Mouse (Mus musculus): Measurements from ENCODE around the gene Adprm. TPM values are rescaled to one million over a fixed set of nuclear protein-coding genes. Genes with fewer than 3 reads are reported as not detected.
A peak's percentile ranks its signal among the peaks of the same experiment; 100 is the strongest.
"Not testable (repeated sequence)": the region's sequence is repeated elsewhere in the genome, so short reads cannot be mapped to it uniquely, and the experiment has no call there.

The Adprm gene
- total RNA-seq (2021), result 1 to 10 TPM; 6.8 to 9.9 TPM
- long read RNA-seq, experiment 1, partial matches to known transcripts, result 0 of 6 reads
- long read RNA-seq, experiment 1, other reads (novel, unspliced or antisense), result 2 of 6 reads
- long read RNA-seq, experiment 2, partial matches to known transcripts, result 1 of 8 reads
- long read RNA-seq, experiment 2, other reads (novel, unspliced or antisense), result 6 of 8 reads

DNA sequence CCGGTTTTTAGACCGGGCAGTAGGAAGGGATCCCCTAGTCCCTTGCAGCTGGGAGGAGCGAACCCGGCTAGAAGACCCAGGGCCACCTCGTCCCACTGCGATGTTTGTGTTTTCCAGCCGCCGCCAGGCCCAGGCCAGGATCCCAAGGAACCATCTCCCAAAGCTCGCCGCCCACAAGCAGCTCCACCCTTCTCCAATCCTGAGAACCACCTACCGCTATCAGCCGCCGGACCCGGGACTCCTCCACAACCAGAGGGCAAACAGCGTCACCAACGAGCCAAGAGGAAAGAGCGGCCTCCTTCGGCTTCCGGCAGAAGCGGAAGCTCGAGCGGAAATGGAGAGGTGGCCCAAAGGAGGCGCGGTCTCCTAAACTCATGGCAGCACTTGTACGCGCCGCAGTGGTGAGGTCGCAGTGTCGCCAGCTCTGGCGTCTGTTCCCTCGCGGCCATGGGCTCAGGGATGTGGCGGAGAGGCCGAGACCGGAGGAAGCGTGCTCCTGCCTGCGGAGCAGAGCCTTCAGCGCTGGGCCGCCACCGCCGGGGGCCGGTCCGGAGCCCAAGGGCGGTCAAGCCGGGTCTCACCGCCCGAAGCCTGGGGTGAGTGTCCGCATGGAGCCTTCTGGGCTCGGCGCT lies at the start of gene Adprm, which contains the start of gene Sco1:
Gene Adprm, minus strand, starts transcription at position 274 of the 632 bp plus-strand sequence.
Gene Sco1, plus strand, starts transcription at position 350 of the 632 bp plus-strand sequence.
- TF ChIP-seq CTCF (IDR thresholded peaks at IDR 0.05), result peak; percentile 46
- Histone ChIP-seq H3K27ac (peak within 1 kb of the TSS; percentile 97), H3K4me3 (peak within 1 kb of the TSS; percentile 93)
- DNase-seq, result peak; percentile 92
- intact Hi-C loops (cut with DNase I), result loop anchor here (1.0 kb wide), 1 partner anchor 27 kb away; the partner anchor contains the start of gene Tmem220

- H3K4me3 ChIP-seq, result no peak overlapping the region
- H3K27ac ChIP-seq, result no peak overlapping the region
- no peak for DNase-seq
- intact Hi-C loops (cut with DNase I), result loop anchor here (5.0 kb wide), 1 partner anchor 79 kb away; no protein-coding TSS in a partner anchor
- peak; percentile 83 for TF ChIP-seq CTCF (IDR thresholded peaks at IDR 0.05)
Observed at GRCm38 (mm10) chr11:67101713-67102112, 49.3 kb upstream of the Adprm start.

DNA sequence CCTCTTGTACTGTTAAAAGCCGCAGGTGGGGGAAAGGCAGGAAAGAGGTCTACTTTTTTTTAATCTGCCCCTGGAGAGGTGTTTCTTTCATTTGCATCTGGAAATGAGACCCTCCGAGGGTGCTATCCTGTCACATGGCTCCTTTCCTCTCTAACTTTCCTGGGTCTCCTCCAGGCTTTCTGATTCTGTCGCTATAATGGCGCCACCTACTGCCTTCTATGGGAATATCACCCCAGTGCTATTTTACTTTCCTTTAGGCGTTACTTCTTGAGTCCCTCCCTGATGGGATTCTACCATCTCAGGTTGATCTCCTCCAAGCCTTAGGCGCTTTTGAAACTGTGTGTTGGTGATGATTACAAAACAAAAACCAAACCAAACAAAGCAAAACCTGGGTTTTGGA lies 47.8 kb upstream of the Adprm start:
- Histone ChIP-seq H3K4me3 (no peak overlapping the region), H3K27ac (no peak overlapping the region)
- intact Hi-C loops (cut with DNase I), result loop anchor here (5.0 kb wide), 1 partner anchor 78 kb away; no protein-coding TSS in a partner anchor
- TF ChIP-seq CTCF (IDR thresholded peaks at IDR 0.05), result peak; percentile 78
- DNase-seq, result peak; percentile 35

DNA sequence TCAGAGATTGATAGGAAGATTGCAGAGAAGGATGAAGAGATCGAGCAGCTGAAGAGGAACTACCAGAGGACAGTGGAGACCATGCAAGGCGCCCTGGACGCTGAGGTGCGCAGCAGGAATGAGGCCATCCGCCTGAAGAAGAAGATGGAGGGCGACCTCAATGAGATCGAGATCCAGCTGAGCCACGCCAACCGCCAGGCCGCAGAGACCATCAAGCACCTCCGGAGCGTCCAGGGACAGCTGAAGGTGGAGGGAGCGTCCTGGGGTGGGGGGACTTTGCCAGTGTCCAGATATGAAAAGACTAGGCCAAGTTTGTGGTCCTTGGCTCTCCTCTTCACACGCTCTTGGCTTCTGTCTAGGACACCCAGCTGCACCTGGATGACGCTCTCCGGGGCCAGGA lies 46.8 kb upstream of the Adprm start:
- Histone ChIP-seq H3K27ac (no peak overlapping the region), H3K4me3 (no peak overlapping the region)
- peak; percentile 22 for DNase-seq
- intact Hi-C loops (cut with DNase I), result no loop called here
- TF ChIP-seq CTCF (IDR thresholded peaks at IDR 0.05), result no peak

DNA sequence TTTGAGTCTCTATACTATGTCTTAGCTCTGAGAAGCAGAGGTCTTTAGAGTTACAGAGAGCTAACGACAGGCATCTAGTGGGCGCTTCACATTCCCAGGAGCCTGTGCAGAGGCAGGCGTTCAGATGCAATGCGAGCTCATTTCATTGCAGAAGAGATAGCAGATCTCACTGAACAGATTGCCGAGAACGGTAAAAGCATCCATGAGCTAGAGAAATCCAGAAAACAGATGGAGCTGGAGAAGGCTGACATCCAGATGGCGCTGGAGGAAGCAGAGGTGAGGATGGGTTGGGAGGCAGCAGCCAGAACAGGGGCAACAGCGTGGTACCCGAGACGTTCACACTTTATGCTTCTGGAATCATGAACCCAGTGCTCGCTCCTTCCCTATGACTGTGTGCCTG lies 46.0 kb upstream of the Adprm start:
- Histone ChIP-seq H3K27ac (no peak overlapping the region), H3K4me3 (no peak overlapping the region)
- no peak for TF ChIP-seq CTCF (IDR thresholded peaks at IDR 0.05)
- no peak for DNase-seq
- intact Hi-C loops (cut with DNase I), result no loop called here

GRCm38 (mm10) chr11:67097709-67098108 lies 45.3 kb upstream of the Adprm start:
- intact Hi-C loops (cut with DNase I), result no loop called here
- no peak overlapping the region for H3K27ac ChIP-seq
- no peak for DNase-seq
- TF ChIP-seq CTCF (IDR thresholded peaks at IDR 0.05), result no peak
- no peak overlapping the region for H3K4me3 ChIP-seq

DNA sequence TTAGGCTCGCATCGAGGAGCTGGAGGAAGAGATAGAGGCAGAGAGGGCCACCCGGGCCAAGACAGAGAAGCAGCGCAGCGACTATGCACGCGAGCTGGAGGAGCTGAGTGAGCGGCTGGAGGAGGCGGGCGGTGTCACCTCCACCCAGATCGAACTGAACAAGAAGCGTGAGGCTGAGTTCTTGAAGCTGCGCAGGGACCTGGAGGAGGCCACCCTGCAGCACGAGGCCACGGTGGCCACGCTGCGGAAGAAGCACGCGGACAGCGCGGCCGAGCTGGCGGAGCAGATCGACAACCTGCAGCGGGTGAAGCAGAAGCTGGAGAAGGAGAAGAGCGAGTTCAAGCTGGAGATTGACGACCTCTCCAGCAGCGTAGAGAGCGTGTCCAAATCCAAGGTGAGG lies 42.1 kb upstream of the Adprm start:
- intact Hi-C loops (cut with DNase I), result no loop called here
- H3K27ac ChIP-seq, result no peak overlapping the region
- no peak for DNase-seq
- TF ChIP-seq CTCF (IDR thresholded peaks at IDR 0.05), result no peak
- H3K4me3 ChIP-seq, result no peak overlapping the region

GRCm38 (mm10) chr11:67093652-67094051 lies 41.3 kb upstream of the Adprm start:
- intact Hi-C loops (cut with DNase I), result no loop called here
- no peak for TF ChIP-seq CTCF (IDR thresholded peaks at IDR 0.05)
- H3K4me3 ChIP-seq, result no peak overlapping the region
- no peak overlapping the region for H3K27ac ChIP-seq
- DNase-seq, result no peak

DNA sequence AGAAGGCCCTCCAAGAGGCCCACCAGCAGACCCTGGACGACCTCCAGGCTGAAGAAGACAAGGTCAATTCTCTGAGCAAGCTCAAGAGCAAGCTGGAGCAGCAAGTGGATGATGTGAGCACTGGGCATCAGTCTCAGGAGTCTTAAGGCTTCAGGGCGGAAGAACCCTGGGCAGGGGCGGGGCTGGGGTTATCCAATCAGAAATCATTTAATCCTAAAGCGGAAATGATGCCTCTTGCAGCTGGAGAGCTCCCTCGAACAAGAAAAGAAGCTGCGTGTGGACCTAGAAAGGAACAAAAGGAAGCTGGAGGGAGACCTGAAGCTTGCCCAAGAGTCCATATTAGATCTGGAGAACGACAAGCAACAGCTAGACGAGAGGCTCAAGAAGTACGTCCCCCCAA lies 40.8 kb upstream of the Adprm start:
- DNase-seq, result no peak
- no peak overlapping the region for H3K27ac ChIP-seq
- no peak for TF ChIP-seq CTCF (IDR thresholded peaks at IDR 0.05)
- intact Hi-C loops (cut with DNase I), result no loop called here
- no peak overlapping the region for H3K4me3 ChIP-seq

- DNase-seq; intact Hi-C loops (cut with DNase I); H3K27ac ChIP-seq; H3K4me3 ChIP-seq: not testable (repeated sequence)
Observed at GRCm38 (mm10) chr11:67092354-67092753, 40.0 kb upstream of the Adprm start.

GRCm38 (mm10) chr11:67087225-67087624 lies 34.8 kb upstream of the Adprm start:
- TF ChIP-seq CTCF (IDR thresholded peaks at IDR 0.05), result no peak
- Histone ChIP-seq H3K27ac (no peak overlapping the region), H3K4me3 (no peak overlapping the region)
- DNase-seq, result no peak
- intact Hi-C loops (cut with DNase I), result loop anchor here (10.0 kb wide), 1 partner anchor 182 kb away; no protein-coding TSS in a partner anchor

DNA sequence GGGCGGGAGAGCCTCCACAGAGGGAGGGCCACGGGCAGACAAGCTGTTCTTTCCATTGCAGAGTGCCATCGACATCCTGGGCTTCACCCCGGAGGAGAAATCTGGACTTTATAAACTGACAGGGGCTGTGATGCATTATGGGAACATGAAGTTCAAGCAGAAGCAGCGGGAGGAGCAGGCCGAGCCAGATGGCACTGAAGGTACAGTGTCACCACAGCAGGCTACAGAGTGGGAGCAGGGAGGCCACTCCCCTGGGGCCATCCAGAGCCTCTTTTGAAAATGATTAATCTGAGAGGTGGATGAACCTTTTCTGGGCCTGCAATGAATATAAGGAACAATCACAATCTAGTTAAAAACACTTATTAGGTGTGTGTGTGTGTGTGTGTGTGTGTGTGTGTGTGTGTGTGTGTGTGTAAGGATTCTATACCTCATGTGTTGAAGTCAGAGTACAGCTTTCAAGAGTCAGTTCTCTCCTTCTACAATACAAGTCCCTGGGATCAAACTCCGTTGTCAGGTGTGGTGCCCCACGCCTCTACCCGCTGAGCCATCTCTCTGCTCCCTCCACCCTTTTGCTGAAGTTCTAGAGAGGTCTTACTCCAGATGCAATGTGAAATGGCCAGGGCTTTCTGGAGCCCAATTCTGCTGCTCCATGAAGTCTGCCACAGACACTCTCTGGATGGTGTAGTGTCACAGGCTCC lies 34.2 kb upstream of the Adprm start:
- Histone ChIP-seq H3K4me3 (no peak overlapping the region), H3K27ac (no peak overlapping the region)
- no peak for TF ChIP-seq CTCF (IDR thresholded peaks at IDR 0.05)
- no peak for DNase-seq
- intact Hi-C loops (cut with DNase I), result loop anchor here (10.0 kb wide), 1 partner anchor 182 kb away; no protein-coding TSS in a partner anchor

DNA sequence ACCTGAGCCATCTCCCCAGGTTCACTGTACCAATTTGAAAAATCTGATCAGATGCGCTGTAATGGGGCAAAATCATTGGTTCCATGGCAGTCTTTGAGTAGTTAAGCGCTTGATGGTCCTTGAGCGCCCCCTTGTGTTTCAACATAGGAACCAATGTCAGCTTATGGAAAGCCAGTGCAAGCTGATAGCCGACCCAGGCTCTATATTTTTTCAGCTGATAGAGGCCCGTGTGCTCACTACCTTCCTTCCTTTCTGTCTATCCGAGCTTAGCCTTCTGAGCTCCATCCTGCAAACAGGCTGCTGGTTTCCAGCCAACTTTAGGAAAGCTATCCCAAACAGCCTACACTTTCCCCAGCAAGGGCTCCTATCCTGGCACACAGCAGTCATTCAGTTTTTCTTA lies 33.1 kb upstream of the Adprm start:
- TF ChIP-seq CTCF (IDR thresholded peaks at IDR 0.05), result peak; percentile 92
- intact Hi-C loops (cut with DNase I), result loop anchor here (1.0 to 10.0 kb wide), 2 partner anchors 60 to 181 kb away; partner anchors contain the start of gene Tmem220
- no peak overlapping the region for H3K4me3 ChIP-seq
- no peak overlapping the region for H3K27ac ChIP-seq
- DNase-seq, result peak; percentile 64

Measured in gastrocnemius, adult 2 months (tissue).